Mouse (Mus musculus): ENCODE measurements around the gene Sp1.

DNA sequence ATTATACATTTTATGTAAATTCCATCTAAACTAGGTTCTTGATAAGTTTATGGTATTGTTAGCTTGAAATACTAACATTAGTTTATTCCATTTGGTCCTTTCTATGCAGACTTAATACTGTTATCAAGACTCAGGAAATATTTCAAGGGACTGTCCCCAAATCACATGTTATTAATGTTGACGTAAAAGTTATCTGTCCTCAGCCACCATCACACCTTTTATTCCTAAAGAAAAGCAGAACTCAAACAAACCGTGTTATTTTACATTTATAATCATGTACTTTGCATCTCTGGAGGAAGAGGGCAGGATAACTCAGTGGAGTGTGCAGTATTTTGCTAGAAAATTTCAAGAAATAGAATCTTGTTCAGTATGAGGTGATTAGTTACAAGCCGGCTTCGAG, 27.2 kb downstream of the Sp1 start:
- TF ChIP-seq CTCF (IDR thresholded peaks at IDR 0.05; ENCODE audit: low read depth, low read length) (no peak), POLR2AphosphoS5 (IDR thresholded peaks at IDR 0.05; ENCODE audit: insufficient replicate concordance, low read depth, low read length) (no peak), GATA1 (IDR thresholded peaks at IDR 0.05; ENCODE audit: borderline replicate concordance, low read length) (no peak), TAL1 (conservative IDR thresholded peaks at IDR 0.05; ENCODE audit: low read depth, low read length) (no peak)
